In genomic region chr5:121998981-121999795, GRCm38 (mm10) we compare ENCODE assay signal across 9 mouse cellular contexts. TPM values are rescaled to one million over a fixed set of nuclear protein-coding genes. Genes with fewer than 3 reads are reported as not detected.
DNase-seq lines count a peak whose midpoint lies in the region; ATAC-seq lines count a peak whose summit lies in the region.
"Had no signal": no experiment of that assay in that cellular context is flagged by ENCODE, and none has a peak within 500 bp of the region (broad histone marks: within the 10 kb centered on the region; RNA-seq: fewer than 3 reads in every experiment).

No protein-coding gene starts in this region.

- no peak overlapping the region for H3K9ac ChIP-seq in kidney, embryonic 15.5 days
- H3K9ac ChIP-seq: midbrain, embryonic 12.5 days had no signal

- no peak overlapping the region for H3K4me2 ChIP-seq in kidney, embryonic 15.5 days
- H3K4me2 ChIP-seq: midbrain, embryonic 12.5 days had no signal

- 54% methylated on average over 10 of the region's 10 CpGs for WGBS in kidney, embryonic 15.5 days

- no peak for ATAC-seq in kidney, embryonic 15.5 days (replicated peaks; ENCODE audit: low FRiP score)

- DNase-seq in kidney, adult 11 months, result peak; percentile 18
- peak; percentile 76 for DNase-seq in adrenal gland, adult 2 months
- peak; percentile 80 for DNase-seq in embryo, embryonic 11 days
- peak; percentile 71 to 78 for DNase-seq in heart, postnatal 36 days
- DNase-seq in left cerebral cortex, postnatal 14 days (ENCODE audit: low spot score in 2 of 2), result peak; percentile 57 to 73
- DNase-seq in ovary, postnatal 14 days (ENCODE audit: low spot score), result peak; percentile 50
- peak; percentile 71 for DNase-seq in thymus, postnatal 25 days

- intact Hi-C loops in heart, postnatal 36 days (cut with DNase I), result loop anchor here (2.0 to 5.0 kb wide), 3 partner anchors 52 to 127 kb away; no protein-coding TSS in a partner anchor
- intact Hi-C loops in left cerebral cortex, postnatal 14 days (cut with DNase I), result loop anchor here (5.0 kb wide), 1 partner anchor 52 kb away; no protein-coding TSS in a partner anchor

- no peak overlapping the region for H3K4me3 ChIP-seq in kidney, embryonic 15.5 days (replicated peaks)
- H3K4me3 ChIP-seq: midbrain, embryonic 12.5 days had no signal

- H3K4me1 ChIP-seq in kidney, embryonic 15.5 days, result peaks cover 8% of the 10 kb centered on the region; the same call in 1 of the 2 replicates

- H3K9me3 ChIP-seq in kidney, embryonic 15.5 days (replicated peaks), result no peaks in the 10 kb centered on the region
- H3K9me3 ChIP-seq: midbrain, embryonic 12.5 days had no signal

- no peaks in the 10 kb centered on the region for H3K36me3 ChIP-seq in kidney, embryonic 15.5 days
- H3K36me3 ChIP-seq: midbrain, embryonic 12.5 days had no signal

- H3K27me3 ChIP-seq in kidney, embryonic 15.5 days, result no peaks in the 10 kb centered on the region
- H3K27me3 ChIP-seq: midbrain, embryonic 12.5 days had no signal

- no peak overlapping the region for H3K27ac ChIP-seq in kidney, embryonic 15.5 days
- H3K27ac ChIP-seq: midbrain, embryonic 12.5 days had no signal

RNA-seq across cellular contexts. Expression of gene Cux2, which starts 50.7 kb away (rescaled TPM):
- polyA plus RNA-seq in kidney, embryonic 15.5 days (2015; fragmentation: Nextera tagmentation; extraction: Ambion mirVana), result 8.7 and 9.9 TPM in 2 replicates
- total RNA-seq in adrenal gland, adult 2 months (2021), result 10 to 100 TPM; 14.4 to 22.0 TPM
- 32.2 and 37.6 TPM in 2 replicates for polyA plus RNA-seq in adrenal gland, adult 2 months (2012; rRNA removed)
- 10 to 100 TPM; 21.6 to 26.8 TPM for total RNA-seq in heart, postnatal 36 days (2021)
- total RNA-seq in left cerebral cortex, postnatal 14 days (2021), result 100 to 1,000 TPM; 204 to 256 TPM

Comparison
In these comparisons a context has a peak if more than half of its experiments do, and no peak if none do; other contexts are left out.
1. DNase-seq: peak in every context shown above with its lines; median percentile 80 in embryo, embryonic 11 days; 76 in adrenal gland, adult 2 months; 74 in heart, postnatal 36 days; 71 in thymus, postnatal 25 days; 65 in left cerebral cortex, postnatal 14 days; 50 in ovary, postnatal 14 days; 18 in kidney, adult 11 months.
2. RNA of gene Cux2, which starts 50.7 kb away (total RNA-seq): 204 to 256 TPM in left cerebral cortex, postnatal 14 days; 21.6 to 26.8 TPM in heart, postnatal 36 days and 14.4 to 22.0 TPM in adrenal gland, adult 2 months; every median in the first group is over 4 times any median in the second.